Mouse (Mus musculus) embryonic facial prominence, embryonic 14.5 days (tissue): ENCODE data around the gene Celsr1. TPM values are rescaled to one million over a fixed set of nuclear protein-coding genes. Genes with fewer than 3 reads are reported as not detected.
"Not testable (repeated sequence)": the region's sequence is repeated elsewhere in the genome, so short reads cannot be mapped to it uniquely, and the experiment has no call there.

Experiments used
- ATAC-seq: fragments of 200-750 bp; cut with Nextera tagmentation; 2 replicates; pipeline ENCODE4 v1.8.0; 2017; ENCODE audit warnings: low read depth, moderate number of reproducible peaks, moderate TSS enrichment
- DNase-seq: peaks from one replicate; pipeline ENCODE4 v3.0.0-alpha.2; 2015; ENCODE audit warnings: low spot score
- H3K27ac ChIP-seq: fragments of 300-500 bp; sonication (generic); replicated peaks from 2 replicates; pipeline ENCODE4 v1.5.1; 2014; ENCODE audit warnings: low read depth, mild to moderate bottlenecking, low read length, moderate library complexity
- H3K27me3 ChIP-seq: fragments of 300-500 bp; sonication (generic); replicated peaks from 2 replicates; pipeline ENCODE4 v1.6.1; 2014; ENCODE audit warnings: low read length; ENCODE audit not compliant: control insufficient read depth, insufficient read depth
- H3K36me3 ChIP-seq: fragments of 300-500 bp; sonication (generic); 2 replicates; pipeline ENCODE4 v1.6.1; 2014; ENCODE audit warnings: low read length, mixed read lengths; ENCODE audit not compliant: control insufficient read depth, insufficient read depth
- H3K4me1 ChIP-seq: fragments of 300-500 bp; sonication (generic); 2 replicates; pipeline ENCODE4 v1.6.1; 2014; ENCODE audit warnings: antibody characterized with exemption, low read length; ENCODE audit not compliant: control insufficient read depth, insufficient read depth
- H3K4me2 ChIP-seq: fragments of 300-500 bp; sonication (generic); 2 replicates; pipeline ENCODE4 v1.6.1; 2014; ENCODE audit warnings: low read depth, mild to moderate bottlenecking, low read length, moderate library complexity, mixed read lengths
- H3K4me3 ChIP-seq: fragments of 300-500 bp; sonication (generic); 2 replicates; pipeline ENCODE4 v1.5.1; 2014; ENCODE audit warnings: low read depth, mild to moderate bottlenecking, low read length
- H3K9ac ChIP-seq: fragments of 300-500 bp; sonication (generic); 2 replicates; pipeline ENCODE4 v1.6.1; 2014; ENCODE audit warnings: low read depth, mild to moderate bottlenecking, low read length, moderate library complexity, mixed read lengths
- H3K9me3 ChIP-seq: fragments of 300-500 bp; sonication (generic); 2 replicates; pipeline ENCODE4 v1.6.1; 2016; ENCODE audit warnings: low read length; ENCODE audit not compliant: control insufficient read depth
- WGBS: fragments of 180-500 bp; shearing (Covaris S2); extraction: QIAGEN DNeasy Blood & Tissue Kit; methylation state at CpG from one replicate; pipeline ENCODE4 v1.1.7; 2014; 5-methylcytosine and 5-hydroxymethylcytosine counted together
- polyA plus RNA-seq: library from polyadenylated mRNA; unstranded; fragments of >200 nt; fragmentation: Nextera tagmentation; extraction: Ambion mirVana; gene quantifications from 2 replicates; pipeline ENCODE4 v1.2.1, GENCODE M21; 2014

Celsr1 gene
- polyA plus RNA-seq, 1 experiment from 2014 or later: 5.5 TPM

- ATAC-seq, H3K4me3 ChIP-seq: not testable (repeated sequence)
- WGBS: 87% methylated on average over 7 of the region's 7 CpGs
These were observed 167.7 kb downstream of the Celsr1 start for GRCm38 (mm10) chr15:85865913-85866312.

GRCm38 (mm10) chr15:85859490-85860031, 174.0 kb downstream of the Celsr1 start, which contains the start of gene Gtse1:
Gtse1 (plus strand) TSS chr15:85859745.
- Histone ChIP-seq H3K4me1 (peaks cover 17% of the 10 kb centered on the region; the same call in 1 of the 2 replicates), H3K9me3 (no peaks in the 10 kb centered on the region), H3K36me3 (peaks cover 23% of the 10 kb centered on the region), H3K4me3 (peak within 1 kb of the TSS; percentile 75), H3K9ac (peak within 1 kb of the TSS; percentile 74), H3K27ac (peak within 1 kb of the TSS; percentile 69), H3K4me2 (peak within 1 kb of the TSS; percentile 77), H3K27me3 (no peaks in the 10 kb centered on the region)
- ATAC-seq (peak; percentile 99), DNase-seq (peak; percentile 99)
- 1% methylated on average over 31 of the region's 42 CpGs for WGBS

More at GRCm38 (mm10) chr15:85865913-85866312, 167.7 kb downstream of the Celsr1 start:
- H3K27me3 ChIP-seq, H3K27ac ChIP-seq, H3K9ac ChIP-seq, H3K4me1 ChIP-seq, DNase-seq, H3K9me3 ChIP-seq, H3K4me2 ChIP-seq: not testable (repeated sequence)
- H3K36me3 ChIP-seq: peaks cover 73% of the 10 kb centered on the region

- WGBS: 8% methylated on average over 15 of the region's 15 CpGs
These were observed 174.5 kb downstream of the Celsr1 start for GRCm38 (mm10) chr15:85858980-85859489.

DNA sequence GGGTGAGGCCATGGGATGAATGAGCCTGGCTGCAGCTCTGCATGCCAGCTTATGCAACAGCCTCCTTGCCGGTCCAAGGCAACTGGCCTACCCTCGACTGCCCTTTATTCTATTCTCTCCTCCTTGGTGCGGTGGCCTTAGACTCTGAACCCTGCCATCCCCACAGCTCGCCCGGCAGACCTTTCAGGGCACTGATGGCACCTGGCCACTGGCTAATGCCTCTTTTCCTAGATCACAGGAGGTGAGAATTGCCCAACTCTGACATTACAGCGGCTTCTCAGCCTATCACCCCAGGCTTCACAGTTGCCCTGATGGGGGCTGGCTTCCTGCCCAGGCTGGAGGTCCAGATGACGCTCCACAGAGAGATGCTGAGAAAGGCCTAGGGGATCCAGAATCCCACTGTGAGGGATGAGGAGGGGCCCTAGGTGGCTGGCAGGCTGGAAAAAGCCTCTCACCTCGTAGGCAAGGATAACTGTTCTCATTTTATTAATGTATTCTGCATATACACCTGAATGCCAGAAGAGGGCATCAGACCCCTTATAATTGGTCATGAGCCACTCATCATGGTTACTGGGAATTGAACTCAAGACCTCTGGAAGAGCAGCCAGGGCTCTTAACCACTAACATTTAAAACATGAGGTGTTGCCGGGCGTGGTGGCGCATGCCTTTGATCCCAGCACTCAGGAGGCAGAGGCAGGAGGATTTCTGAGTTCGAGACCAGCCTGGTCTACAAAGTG, 181.8 kb downstream of the Celsr1 start:
- H3K4me1 ChIP-seq: no peaks in the 10 kb centered on the region
- no peaks in the 10 kb centered on the region for H3K27me3 ChIP-seq
- 79% methylated on average over 12 of the region's 12 CpGs for WGBS
- no peaks in the 10 kb centered on the region for H3K9me3 ChIP-seq
- no peak for DNase-seq
- H3K36me3 ChIP-seq: no peaks in the 10 kb centered on the region
- no peak for ATAC-seq
- H3K4me3 ChIP-seq: no peak overlapping the region
- no peak overlapping the region for H3K27ac ChIP-seq
- no peak overlapping the region for H3K4me2 ChIP-seq
- H3K9ac ChIP-seq: no peak overlapping the region

More at GRCm38 (mm10) chr15:85858980-85859489, 174.5 kb downstream of the Celsr1 start:
- Histone ChIP-seq H3K9me3 (no peaks in the 10 kb centered on the region), H3K9ac (peak overlapping the region; percentile 74), H3K4me3 (peak overlapping the region; percentile 75), H3K27ac (peak overlapping the region; percentile 69; the same call in 1 of the 2 replicates), H3K27me3 (no peaks in the 10 kb centered on the region), H3K36me3 (peaks cover 18% of the 10 kb centered on the region), H3K4me2 (peak overlapping the region; percentile 77), H3K4me1 (peaks cover 17% of the 10 kb centered on the region; the same call in 1 of the 2 replicates)
- ATAC-seq: peak; percentile 35
- no peak for DNase-seq

Other genes with a start within 250 kb of the Celsr1 start
- 30.6 and 33.4 TPM in 2 replicates for gene Cdpf1, start 222.1 kb downstream of the Celsr1 start, polyA plus RNA-seq
- 0.26 and 0.31 TPM in 2 replicates for gene Pkdrej, start 212.0 kb downstream of the Celsr1 start, polyA plus RNA-seq
- 5.0 and 6.1 TPM in 2 replicates for gene Ttc38, start 201.5 kb downstream of the Celsr1 start, polyA plus RNA-seq
- gene Gtse1, start 174.0 kb downstream of the Celsr1 start, polyA plus RNA-seq: 18.9 and 19.6 TPM in 2 replicates
- gene Trmu, start 154.5 kb downstream of the Celsr1 start, polyA plus RNA-seq: 32.4 and 32.7 TPM in 2 replicates
- 7.6 and 10.8 TPM in 2 replicates for gene Gramd4, start 23.9 kb upstream of the Celsr1 start, polyA plus RNA-seq
- gene Cerk, start 152.4 kb upstream of the Celsr1 start, polyA plus RNA-seq: 16.0 and 16.1 TPM in 2 replicates
- gene Tbc1d22a, start 180.7 kb upstream of the Celsr1 start, polyA plus RNA-seq: 8.1 and 11.1 TPM in 2 replicates